Mouse (Mus musculus): ENCODE results near the gene Zfp54.

DNA sequence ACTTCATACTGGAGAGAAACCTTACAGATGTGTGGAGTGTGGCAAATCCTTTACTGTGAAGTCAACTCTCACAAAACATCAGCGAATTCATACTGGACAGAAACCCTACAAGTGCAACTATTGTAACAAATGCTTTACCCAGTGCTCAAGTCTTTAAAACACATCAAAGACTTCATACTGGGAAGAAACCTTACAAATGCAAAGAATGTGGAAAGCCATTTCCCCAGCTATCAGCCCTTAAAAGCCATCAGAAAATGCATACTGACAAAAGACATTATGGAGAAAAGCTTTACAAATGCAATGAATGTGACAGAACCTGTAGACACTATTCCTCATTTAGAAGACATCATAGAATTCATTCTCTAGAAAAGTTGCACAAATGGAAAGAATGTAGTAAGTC is 47.7 kb upstream of the Zfp54 start:
- TF ChIP-seq CTCF (IDR thresholded peaks at IDR 0.05; ENCODE audit: low read depth), result no peak
- no peak for TF ChIP-seq EP300 (IDR thresholded peaks at IDR 0.05; ENCODE audit: low read depth)
